Mouse (Mus musculus) lung, adult 10 weeks (tissue): ENCODE measurements around the gene Zfp811. TPM values are rescaled to one million over a fixed set of nuclear protein-coding genes. Genes with fewer than 3 reads are reported as not detected.

ENCODE experiments used
- polyA plus RNA-seq: library from polyadenylated mRNA; stranded (reverse); fragments of 350-450 nt; fragmentation: Illumina TruSeq; extraction: RNeasy Lipid Tissue Mini Kit (QIAGEN cat#74804); gene quantifications from one replicate; pipeline ENCODE4 v1.2.3, GENCODE M21; 2014; ENCODE audit warnings: low read depth, low replicate concordance; ENCODE audit not compliant: insufficient read depth

Zfp811 gene
- polyA plus RNA-seq, result 0.34 TPM

GRCm38 (mm10) chr17:32809544-32810374, at the start of gene Zfp811:
Gene Zfp811 (minus strand): TSS chr17:32809931.

GRCm38 (mm10) chr17:32829540-32830417, 20.0 kb upstream of the Zfp811 start, which contains the start of gene Zfp799:
Gene Zfp799 (minus strand): TSS chr17:32830261.

GRCm38 (mm10) chr17:32788094-32788559, 21.6 kb downstream of the Zfp811 start, which contains the start of gene Zfp871:
Gene Zfp871 (minus strand): TSS chr17:32788287.

Other genes with a start within 250 kb of the Zfp811 start
- 0.09 TPM for gene Cyp4f37, start 188.6 kb downstream of the Zfp811 start, polyA plus RNA-seq
- gene Cyp4f40, start 151.0 kb downstream of the Zfp811 start, polyA plus RNA-seq, result not detected
- 3.7 TPM for gene Cyp4f15, start 124.3 kb downstream of the Zfp811 start, polyA plus RNA-seq
- 5.5 TPM for gene Zfp871, start 21.6 kb downstream of the Zfp811 start, polyA plus RNA-seq
- gene Zfp799, start 20.3 kb upstream of the Zfp811 start, polyA plus RNA-seq, result 1.4 TPM
- gene Zfp870, start 81.7 kb upstream of the Zfp811 start, polyA plus RNA-seq, result 2.5 TPM
- not detected for gene Cyp4f14, start 107.4 kb upstream of the Zfp811 start, polyA plus RNA-seq
- 21.3 TPM for gene Cyp4f13, start 137.5 kb upstream of the Zfp811 start, polyA plus RNA-seq
- 6.2 TPM for gene Zfp472, start 155.9 kb upstream of the Zfp811 start, polyA plus RNA-seq
- gene Zfp952, start 183.2 kb upstream of the Zfp811 start, polyA plus RNA-seq, result 7.3 TPM
- gene Zfp763, start 223.5 kb upstream of the Zfp811 start, polyA plus RNA-seq, result 4.0 TPM